Mouse (Mus musculus) limb, embryonic 11.5 days (tissue): Measurements from ENCODE around the gene Ube2h. TPM values are rescaled to one million over a fixed set of nuclear protein-coding genes. Genes with fewer than 3 reads are reported as not detected.

Experiments used
- ATAC-seq: fragments of 200-750 bp; cut with Nextera tagmentation; 2 replicates; pipeline ENCODE4 v1.8.0; 2017; ENCODE audit warnings: low read depth; ENCODE audit not compliant: insufficient number of reproducible peaks, low FRiP score, low TSS enrichment
- DNase-seq: peaks from one replicate; pipeline ENCODE4 v3.0.0-alpha.2; 2015; ENCODE audit warnings: low spot score
- H3K27ac ChIP-seq: fragments of 300-500 bp; sonication (generic); replicated peaks from 2 replicates; pipeline ENCODE4 v1.5.1; 2014; ENCODE audit warnings: low read depth, mild to moderate bottlenecking, low read length
- H3K27me3 ChIP-seq: fragments of 300-500 bp; sonication (generic); 2 replicates; pipeline ENCODE4 v1.6.1; 2014; ENCODE audit warnings: mild to moderate bottlenecking, low read length, mixed read lengths; ENCODE audit not compliant: control insufficient read depth, insufficient read depth
- H3K36me3 ChIP-seq: fragments of 300-500 bp; sonication (generic); 2 replicates; pipeline ENCODE4 v1.6.1; 2014; ENCODE audit warnings: mild to moderate bottlenecking, low read length, moderate library complexity, mixed read lengths; ENCODE audit not compliant: control insufficient read depth, insufficient read depth
- H3K4me1 ChIP-seq: fragments of 300-500 bp; sonication (generic); 2 replicates; pipeline ENCODE4 v1.6.1; 2014; ENCODE audit warnings: low read length, mixed read lengths; ENCODE audit not compliant: control insufficient read depth, insufficient read depth
- H3K4me2 ChIP-seq: fragments of 300-500 bp; sonication (generic); 2 replicates; pipeline ENCODE4 v1.6.1; 2014; ENCODE audit warnings: low read depth, mild to moderate bottlenecking, moderate library complexity; ENCODE audit not compliant: severe bottlenecking
- H3K4me3 ChIP-seq: fragments of 300-500 bp; sonication (generic); 2 replicates; pipeline ENCODE4 v1.5.1; 2014; ENCODE audit warnings: low read depth, low read length
- H3K9ac ChIP-seq: fragments of 300-500 bp; sonication (generic); 2 replicates; pipeline ENCODE4 v1.6.1; 2014; ENCODE audit warnings: mild to moderate bottlenecking, low read length
- H3K9me3 ChIP-seq: fragments of 300-500 bp; sonication (generic); 2 replicates; pipeline ENCODE4 v1.6.1; 2016; ENCODE audit warnings: low read length; ENCODE audit not compliant: control insufficient read depth
- WGBS: fragments of 180-500 bp; shearing (Covaris S2); extraction: QIAGEN DNeasy Blood & Tissue Kit; methylation state at CpG from one replicate; pipeline ENCODE4 v1.1.7; 2014; 5-methylcytosine and 5-hydroxymethylcytosine counted together
- polyA plus RNA-seq: library from polyadenylated mRNA; unstranded; fragments of >200 nt; fragmentation: Nextera tagmentation; extraction: Ambion mirVana; gene quantifications from 2 replicates; pipeline ENCODE4 v1.2.1, GENCODE M21; 2014

Gene Ube2h
- polyA plus RNA-seq, result 48.7 and 49.3 TPM in 2 replicates

GRCm38 (mm10) chr6:30304399-30304917 is at the start of gene Ube2h:
TSS of gene Ube2h (minus strand) at chr6:30304539.
- peaks cover 7% of the 10 kb centered on the region for H3K4me1 ChIP-seq
- peak within 1 kb of the TSS; percentile 36 for H3K27ac ChIP-seq
- H3K36me3 ChIP-seq, result no peaks in the 10 kb centered on the region
- peak within 1 kb of the TSS; percentile 61 for H3K4me2 ChIP-seq
- H3K9me3 ChIP-seq, result no peaks in the 10 kb centered on the region
- peak; percentile 86 for ATAC-seq
- peak within 1 kb of the TSS; percentile 81 for H3K4me3 ChIP-seq
- H3K9ac ChIP-seq, result peak within 1 kb of the TSS; percentile 78
- whole genome bisulfite sequencing, result 1% methylated on average over 32 of the region's 33 CpGs
- DNase-seq, result peak; percentile 100
- H3K27me3 ChIP-seq, result no peaks in the 10 kb centered on the region

GRCm38 (mm10) chr6:30353661-30354060 is 49.3 kb upstream of the Ube2h start:
- H3K4me3 ChIP-seq, result no peak overlapping the region
- DNase-seq (no peak), ATAC-seq (no peak)
- H3K36me3 ChIP-seq, result no peaks in the 10 kb centered on the region
- no peaks in the 10 kb centered on the region for H3K9me3 ChIP-seq
- no peaks in the 10 kb centered on the region for H3K4me1 ChIP-seq
- H3K9ac ChIP-seq, result no peak overlapping the region
- H3K27ac ChIP-seq, result no peak overlapping the region
- 75% methylated on average over 8 of the region's 8 CpGs for WGBS
- no peak overlapping the region for H3K4me2 ChIP-seq
- H3K27me3 ChIP-seq, result no peaks in the 10 kb centered on the region

- no peaks in the 10 kb centered on the region for H3K9me3 ChIP-seq
- ATAC-seq, result no peak
Observed at GRCm38 (mm10) chr6:30352762-30353161, 48.4 kb upstream of the Ube2h start.

GRCm38 (mm10) chr6:30351290-30351689 is 47.0 kb upstream of the Ube2h start:
- Histone ChIP-seq H3K36me3 (no peaks in the 10 kb centered on the region), H3K9me3 (no peaks in the 10 kb centered on the region), H3K9ac (no peak overlapping the region), H3K4me1 (no peaks in the 10 kb centered on the region), H3K4me2 (no peak overlapping the region), H3K27me3 (no peaks in the 10 kb centered on the region), H3K27ac (no peak overlapping the region), H3K4me3 (no peak overlapping the region)
- DNase-seq (no peak), ATAC-seq (no peak)
- 85% methylated on average over 9 of the region's 9 CpGs for WGBS

More at GRCm38 (mm10) chr6:30352762-30353161, 48.4 kb upstream of the Ube2h start:
- no peak for DNase-seq
- no peak overlapping the region for H3K9ac ChIP-seq
- 56% methylated on average over 8 of the region's 8 CpGs for WGBS
- no peak overlapping the region for H3K4me2 ChIP-seq
- H3K4me1 ChIP-seq, result no peaks in the 10 kb centered on the region
- no peak overlapping the region for H3K27ac ChIP-seq
- no peak overlapping the region for H3K4me3 ChIP-seq
- H3K36me3 ChIP-seq, result no peaks in the 10 kb centered on the region
- no peaks in the 10 kb centered on the region for H3K27me3 ChIP-seq

- no peaks in the 10 kb centered on the region for H3K4me1 ChIP-seq
- 85% methylated on average over 4 of the region's 4 CpGs for WGBS
- H3K4me3 ChIP-seq, result no peak overlapping the region
- ATAC-seq (no peak), DNase-seq (no peak)
- H3K27me3 ChIP-seq, result no peaks in the 10 kb centered on the region
- no peaks in the 10 kb centered on the region for H3K9me3 ChIP-seq
- H3K36me3 ChIP-seq, result no peaks in the 10 kb centered on the region
- no peak overlapping the region for H3K9ac ChIP-seq
- H3K4me2 ChIP-seq, result no peak overlapping the region
- no peak overlapping the region for H3K27ac ChIP-seq
Observed at GRCm38 (mm10) chr6:30347288-30347801, 43.0 kb upstream of the Ube2h start.

- H3K27ac ChIP-seq, result no peak overlapping the region
- H3K4me2 ChIP-seq, result no peak overlapping the region
- H3K4me3 ChIP-seq, result no peak overlapping the region
- no peak overlapping the region for H3K9ac ChIP-seq
- ATAC-seq (no peak), DNase-seq (no peak)
- no peaks in the 10 kb centered on the region for H3K9me3 ChIP-seq
- H3K27me3 ChIP-seq, result no peaks in the 10 kb centered on the region
- 81% methylated on average over 6 of the region's 6 CpGs for WGBS
- H3K36me3 ChIP-seq, result no peaks in the 10 kb centered on the region
- no peaks in the 10 kb centered on the region for H3K4me1 ChIP-seq
Observed at GRCm38 (mm10) chr6:30346737-30347136, 42.4 kb upstream of the Ube2h start.

- Histone ChIP-seq H3K36me3 (no peaks in the 10 kb centered on the region), H3K27ac (no peak overlapping the region), H3K4me1 (no peaks in the 10 kb centered on the region), H3K4me3 (no peak overlapping the region), H3K27me3 (no peaks in the 10 kb centered on the region), H3K9me3 (no peaks in the 10 kb centered on the region), H3K9ac (no peak overlapping the region), H3K4me2 (no peak overlapping the region)
- DNase-seq (no peak), ATAC-seq (no peak)
- WGBS, result 82% methylated on average over 6 of the region's 6 CpGs
Observed at GRCm38 (mm10) chr6:30344032-30344431, 39.7 kb upstream of the Ube2h start.

- Histone ChIP-seq H3K4me3 (no peak overlapping the region), H3K27me3 (no peaks in the 10 kb centered on the region)
Observed at GRCm38 (mm10) chr6:30340231-30340873, 36.0 kb upstream of the Ube2h start.

More at GRCm38 (mm10) chr6:30340231-30340873, 36.0 kb upstream of the Ube2h start:
- Histone ChIP-seq H3K4me1 (no peaks in the 10 kb centered on the region), H3K36me3 (no peaks in the 10 kb centered on the region), H3K9me3 (no peaks in the 10 kb centered on the region), H3K9ac (no peak overlapping the region), H3K4me2 (no peak overlapping the region), H3K27ac (no peak overlapping the region)
- 88% methylated on average over 4 of the region's 4 CpGs for WGBS
- DNase-seq (no peak), ATAC-seq (no peak)
